Mouse (Mus musculus) lung, postnatal 14 days (tissue): ENCODE measurements at regions not wholly inside any gene's neighbourhood (a gene's known extent, or its start where the extent isn't known, plus 50 kb on each side); places are given as distances from the start of the nearest gene placed in this dataset.

Source experiments
- DNase-seq: peaks from one replicate; pipeline ENCODE4 v3.0.0; 2021

- no peak for DNase-seq
Observed at GRCm38 (mm10) chr1:51530191-51530926, 52.1 kb upstream of the Nabp1 start.

DNA sequence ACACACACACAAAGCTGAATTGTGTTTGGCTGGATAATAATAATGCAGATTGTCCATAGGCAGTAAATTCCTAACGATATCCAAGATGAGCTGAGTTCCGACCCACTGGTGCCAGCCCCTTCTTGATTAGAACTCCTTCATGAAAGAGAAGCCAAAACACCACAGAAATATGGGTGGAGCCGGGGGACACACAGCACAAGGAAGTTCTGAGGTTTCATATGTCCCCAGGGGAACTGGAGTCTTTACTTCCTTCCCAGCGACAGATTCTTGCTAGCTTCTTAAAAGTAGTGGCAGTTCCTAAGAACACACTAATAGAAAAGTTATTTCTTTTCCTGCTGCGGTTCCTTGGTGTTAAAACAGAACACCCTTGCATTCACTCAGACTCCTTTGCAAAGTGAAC is 51.4 kb upstream of the Nabp1 start:
- no peak for DNase-seq

GRCm38 (mm10) chr1:51528671-51529070 is 50.4 kb upstream of the Nabp1 start:
- no peak for DNase-seq
